Comparison of ENCODE assay signal across 8 mouse cellular contexts in genomic region chr5:139252081-139252909, GRCm38 (mm10). TPM values are rescaled to one million over a fixed set of nuclear protein-coding genes. Genes with fewer than 3 reads are reported as not detected.
DNase-seq lines count a peak whose midpoint lies in the region; ATAC-seq and TF ChIP-seq lines count a peak whose summit lies in the region.

Gene Get4, plus strand, starts transcription at chr5:139252324.

- POLR2A ChIA-PET in Patski (lab: Charles Lee), result interaction anchor here (1.0 to 1.9 kb wide), 8 partner anchors 9 to 95 kb away, joined by 3 to 6 read pairs (median 4); no protein-coding TSS in a partner anchor

- H3K4me2 ChIP-seq in hindbrain, embryonic 13.5 days, result peak within 1 kb of the TSS; percentile 97

- H3K4me1 ChIP-seq in hindbrain, embryonic 13.5 days (replicated peaks), result peaks cover 48% of the 10 kb centered on the region

- H3K4me3 ChIP-seq in hindbrain, embryonic 13.5 days, result peak within 1 kb of the TSS; percentile 77

- H3K36me3 ChIP-seq in hindbrain, embryonic 13.5 days, result peaks cover 36% of the 10 kb centered on the region

- peak within 1 kb of the TSS; percentile 94 for H3K9ac ChIP-seq in hindbrain, embryonic 13.5 days

- in situ Hi-C loops in Patski (cut with MboI; ENCODE audit: low pct_unique_long_range_greater_than_20kb), result no loop called here

- peak within 1 kb of the TSS; percentile 93 for H3K27ac ChIP-seq in hindbrain, embryonic 13.5 days

- H3K9me3 ChIP-seq in hindbrain, embryonic 13.5 days, result no peaks in the 10 kb centered on the region

- TF ChIP-seq CTCF in Patski (IDR thresholded peaks at IDR 0.05), result no peak

- whole genome bisulfite sequencing in hindbrain, embryonic 13.5 days, result under 1% methylated on average over 90 of the region's 90 CpGs

- DNase-seq in Patski (ENCODE audit: low read depth, low spot score), result peak; percentile 98
- DNase-seq in cerebellum, postnatal 14 days, result peak; percentile 99
- DNase-seq in frontal cortex, postnatal 14 days (ENCODE audit: low spot score in 2 of 2), result peak; percentile 98 to 99
- DNase-seq in layer of hippocampus, postnatal 25 days (ENCODE audit: extremely low spot score in 1 of 2, low spot score in 1 of 2), result peak; percentile 87 to 99
- DNase-seq in lung, postnatal 25 days (ENCODE audit: low spot score), result peak; percentile 99
- DNase-seq in retina, embryonic 14.5 days (ENCODE audit: low spot score), result peak; percentile 100
- DNase-seq in thymus, postnatal 4 days, result peak; percentile 99

- CTCF ChIA-PET in Patski (lab: Charles Lee), result interaction anchor here (0.9 to 1.6 kb wide), 3 partner anchors 10 to 93 kb away, joined by 3 to 4 read pairs (median 3); no protein-coding TSS in a partner anchor

- ATAC-seq in Patski, result peak; percentile 87
- peak; percentile 96 for ATAC-seq in hindbrain, embryonic 13.5 days (ENCODE audit: low FRiP score)

- H3K27me3 ChIP-seq in Patski, result no peaks in the 10 kb centered on the region
- H3K27me3 ChIP-seq in hindbrain, embryonic 13.5 days, result no peaks in the 10 kb centered on the region

RNA-seq across cellular contexts. Expression of gene Get4, which starts in this region (rescaled TPM):
- polyA plus RNA-seq in Patski (2021), result 134 TPM
- polyA plus RNA-seq in hindbrain, embryonic 13.5 days (2015; fragmentation: Nextera tagmentation; extraction: Ambion mirVana), result 113 TPM in 2 replicates
- 10 to 100 TPM; 45.2 to 55.3 TPM for total RNA-seq in layer of hippocampus, postnatal 25 days (2021)

Comparison
In these comparisons a context has a peak if more than half of its experiments do, and no peak if none do; other contexts are left out.
1. Peak in every context shown above with its lines: DNase-seq, ATAC-seq, H3K4me3 ChIP-seq and H3K27ac ChIP-seq.